Mouse (Mus musculus) forebrain, embryonic 16.5 days (tissue): ENCODE data around the gene Srsf10. TPM values are rescaled to one million over a fixed set of nuclear protein-coding genes. Genes with fewer than 3 reads are reported as not detected.

Experiments
- ATAC-seq: fragments of 200-750 bp; cut with Nextera tagmentation; 2 replicates; pipeline ENCODE4 v1.8.0; 2017; ENCODE audit warnings: mild to moderate bottlenecking, moderate library complexity
- H3K27ac ChIP-seq: fragments of 300-500 bp; sonication (generic); 2 replicates; pipeline ENCODE4 v1.5.1; 2014; ENCODE audit warnings: low read length, control low read depth
- H3K27me3 ChIP-seq: fragments of 300-500 bp; sonication (generic); replicated peaks from 2 replicates; pipeline ENCODE4 v1.6.1; 2014; ENCODE audit warnings: low read length; ENCODE audit not compliant: control insufficient read depth, insufficient read depth
- H3K36me3 ChIP-seq: fragments of 300-500 bp; sonication (generic); 2 replicates; pipeline ENCODE4 v1.6.1; 2014; ENCODE audit not compliant: control insufficient read depth, insufficient read depth
- H3K4me1 ChIP-seq: fragments of 300-500 bp; sonication (generic); replicated peaks from 2 replicates; pipeline ENCODE4 v1.6.1; 2014; ENCODE audit warnings: low read length; ENCODE audit not compliant: control insufficient read depth, insufficient read depth
- H3K4me2 ChIP-seq: fragments of 300-500 bp; sonication (generic); 2 replicates; pipeline ENCODE4 v1.6.1; 2014; ENCODE audit warnings: mild to moderate bottlenecking, low read length, control low read depth
- H3K4me3 ChIP-seq: fragments of 300-500 bp; sonication (generic); replicated peaks from 2 replicates; pipeline ENCODE4 v1.5.1; 2014; ENCODE audit warnings: mild to moderate bottlenecking, low read length, control low read depth
- H3K9ac ChIP-seq: fragments of 300-500 bp; sonication (generic); replicated peaks from 2 replicates; pipeline ENCODE4 v1.6.1; 2014; ENCODE audit warnings: low read depth, low read length, control low read depth
- H3K9me3 ChIP-seq: fragments of 300-500 bp; sonication (generic); 2 replicates; pipeline ENCODE4 v1.6.1; 2016; ENCODE audit warnings: low read length; ENCODE audit not compliant: control insufficient read depth
- WGBS: fragments of 180-500 bp; shearing (Covaris S2); extraction: QIAGEN DNeasy Blood & Tissue Kit; methylation state at CpG from one replicate; pipeline ENCODE4 v1.1.7; 2014; 5-methylcytosine and 5-hydroxymethylcytosine counted together
- polyA plus RNA-seq: library from polyadenylated mRNA; unstranded; fragments of >200 nt; fragmentation: Nextera tagmentation; extraction: Ambion mirVana; gene quantifications from 2 replicates; pipeline ENCODE4 v1.2.1, GENCODE M21; 2015

The Srsf10 gene
- polyA plus RNA-seq, 1 experiment from 2014 or later: 253 TPM

GRCm38 (mm10) chr4:135919280-135919639 lies 63.7 kb downstream of the Srsf10 start:
- no peak for ATAC-seq
- Histone ChIP-seq H3K4me3 (no peak overlapping the region), H3K27me3 (no peaks in the 10 kb centered on the region), H3K9me3 (no peaks in the 10 kb centered on the region), H3K4me2 (no peak overlapping the region), H3K36me3 (no peaks in the 10 kb centered on the region; the same call in 1 of the 2 replicates), H3K9ac (no peak overlapping the region), H3K27ac (no peak overlapping the region), H3K4me1 (peaks cover 8% of the 10 kb centered on the region)
- 94% methylated on average over 3 of the region's 3 CpGs for WGBS

Other genes with a start within 250 kb of the Srsf10 start
- 0.16 and 0.18 TPM in 2 replicates for gene Ifnlr1, start 169.5 kb upstream of the Srsf10 start, polyA plus RNA-seq
- not detected in 2 replicates for gene Il22ra1, start 127.6 kb upstream of the Srsf10 start, polyA plus RNA-seq
- 0.29 and 0.34 TPM in 2 replicates for gene Myom3, start 96.0 kb upstream of the Srsf10 start, polyA plus RNA-seq
- gene Pnrc2, start 18.1 kb downstream of the Srsf10 start, polyA plus RNA-seq: 120 and 140 TPM in 2 replicates
- 0.12 TPM in 1 of 2 replicates, not detected in the other for gene Cnr2, start 39.6 kb downstream of the Srsf10 start, polyA plus RNA-seq
- 52.9 and 58.8 TPM in 2 replicates for gene Fuca1, start 65.0 kb downstream of the Srsf10 start, polyA plus RNA-seq
- 62.2 and 67.9 TPM in 2 replicates for gene Hmgcl, start 90.7 kb downstream of the Srsf10 start, polyA plus RNA-seq
- 34.7 and 44.1 TPM in 2 replicates for gene Gale, start 108.0 kb downstream of the Srsf10 start, polyA plus RNA-seq
- 169 and 197 TPM in 2 replicates for gene Lypla2, start 116.9 kb downstream of the Srsf10 start, polyA plus RNA-seq
- gene Pithd1, start 131.5 kb downstream of the Srsf10 start, polyA plus RNA-seq: 56.0 and 56.1 TPM in 2 replicates
- gene Eloa, start 166.0 kb downstream of the Srsf10 start, polyA plus RNA-seq: 32.5 and 36.2 TPM in 2 replicates
- gene Rpl11, start 197.7 kb downstream of the Srsf10 start, polyA plus RNA-seq: 281 and 302 TPM in 2 replicates